ENCODE assay signal across 11 mouse cellular contexts in genomic region chr11:35856359-35857040, GRCm38 (mm10). TPM values are rescaled to one million over a fixed set of nuclear protein-coding genes. Genes with fewer than 3 reads are reported as not detected.
DNase-seq lines count a peak whose midpoint lies in the region; ATAC-seq lines count a peak whose summit lies in the region.
"Had no signal": no experiment of that assay in that cellular context is flagged by ENCODE, and none has a peak within 500 bp of the region (broad histone marks: within the 10 kb centered on the region; RNA-seq: fewer than 3 reads in every experiment).

No protein-coding gene starts in this region.

- H3K36me3 ChIP-seq in forebrain, embryonic 15.5 days = peaks cover 11% of the 10 kb centered on the region
- peaks cover 13% of the 10 kb centered on the region for H3K36me3 ChIP-seq in neural tube, embryonic 13.5 days

- H3K9me3 ChIP-seq in forebrain, embryonic 15.5 days = no peaks in the 10 kb centered on the region
- H3K9me3 ChIP-seq in neural tube, embryonic 13.5 days = no peaks in the 10 kb centered on the region

- H3K4me1 ChIP-seq in forebrain, embryonic 15.5 days = peaks cover 32% of the 10 kb centered on the region
- H3K4me1 ChIP-seq in neural tube, embryonic 13.5 days (replicated peaks) = peaks cover 30% of the 10 kb centered on the region

- peak overlapping the region; percentile 95 for H3K27ac ChIP-seq in forebrain, embryonic 15.5 days (replicated peaks)
- H3K27ac ChIP-seq in neural tube, embryonic 13.5 days (replicated peaks) = peak overlapping the region; percentile 75

- no peak overlapping the region for H3K4me3 ChIP-seq in forebrain, embryonic 15.5 days
- H3K4me3 ChIP-seq in neural tube, embryonic 13.5 days = no peak overlapping the region

- H3K4me2 ChIP-seq in forebrain, embryonic 15.5 days (replicated peaks) = peak overlapping the region; percentile 12
- no peak overlapping the region for H3K4me2 ChIP-seq in neural tube, embryonic 13.5 days
- H3K4me2 ChIP-seq: lung, embryonic 14.5 days had no signal

- H3K27me3 ChIP-seq in forebrain, embryonic 15.5 days = no peaks in the 10 kb centered on the region
- no peaks in the 10 kb centered on the region for H3K27me3 ChIP-seq in neural tube, embryonic 13.5 days

- 6% methylated on average over 11 of the region's 11 CpGs for WGBS in forebrain, embryonic 15.5 days
- WGBS in neural tube, embryonic 13.5 days = 16% methylated on average over 11 of the region's 11 CpGs

- peak; percentile 93 for ATAC-seq in forebrain, embryonic 15.5 days (replicated peaks)
- ATAC-seq in neural tube, embryonic 13.5 days (ENCODE audit: low read depth) = peak; percentile 90
- ATAC-seq in activated CD4-positive, CD25-positive, alpha-beta regulatory T cell, adult 4 months = no peak

- no peak overlapping the region for H3K9ac ChIP-seq in forebrain, embryonic 15.5 days (replicated peaks)
- H3K9ac ChIP-seq in neural tube, embryonic 13.5 days = no peak overlapping the region
- H3K9ac ChIP-seq: lung, embryonic 14.5 days had no signal

- DNase-seq in embryo, embryonic 11 days = peak; percentile 75
- peak; percentile 79 to 88 for DNase-seq in layer of hippocampus, postnatal 14 days (ENCODE audit: low spot score in 2 of 2)
- DNase-seq in testis, postnatal 10 days (ENCODE audit: low spot score) = no peak
- DNase-seq in lung, postnatal 4 days = no peak
- DNase-seq in urinary bladder, postnatal 36 days (ENCODE audit: low spot score in 2 of 2) = no peak
- DNase-seq: cerebellum, adult 18-20 months; lung, embryonic 14.5 days had no signal

RNA-seq across cellular contexts. Expression of gene Rars, which starts 22.2 kb away (rescaled TPM):
- 69.9 and 71.9 TPM in 2 replicates for polyA plus RNA-seq in forebrain, embryonic 15.5 days (2015; fragmentation: Nextera tagmentation; extraction: Ambion mirVana)
- total RNA-seq in layer of hippocampus, postnatal 14 days (2021) = 10 to 100 TPM; 46.1 to 46.2 TPM
- polyA plus RNA-seq in neural tube, embryonic 13.5 days (2015; fragmentation: Nextera tagmentation; extraction: Ambion mirVana) = 73.9 and 78.9 TPM in 2 replicates
- polyA plus RNA-seq in activated CD4-positive, CD25-positive, alpha-beta regulatory T cell, adult 4 months (2017; shearing (Covaris generic)) = 10 to 100 TPM; 69.3 to 75.2 TPM

RNA-seq across cellular contexts. Expression of gene Fbll1, which starts 57.8 kb away (rescaled TPM):
- 15.6 and 20.8 TPM in 2 replicates for polyA plus RNA-seq in forebrain, embryonic 15.5 days (2015; fragmentation: Nextera tagmentation; extraction: Ambion mirVana)
- total RNA-seq in layer of hippocampus, postnatal 14 days (2021) = 10 to 100 TPM; 47.2 to 49.1 TPM
- 24.2 and 24.8 TPM in 2 replicates for polyA plus RNA-seq in neural tube, embryonic 13.5 days (2015; fragmentation: Nextera tagmentation; extraction: Ambion mirVana)
- not detected for polyA plus RNA-seq in activated CD4-positive, CD25-positive, alpha-beta regulatory T cell, adult 4 months (2017; shearing (Covaris generic))
- total RNA-seq: heart, postnatal 25 days had no signal
- polyA plus RNA-seq: lung, embryonic 14.5 days had no signal

Comparison
In these comparisons a context has a peak if more than half of its experiments do, and no peak if none do; other contexts are left out.
1. DNase-seq: peak in embryo, embryonic 11 days (single experiment) and layer of hippocampus, postnatal 14 days (2 of 2); none in testis, postnatal 10 days (single experiment), lung, postnatal 4 days (0 of 2) and urinary bladder, postnatal 36 days (0 of 2).
2. RNA of gene Fbll1, which starts 57.8 kb away (polyA plus RNA-seq): 24.2 to 24.8 TPM in neural tube, embryonic 13.5 days and 15.6 to 20.8 TPM in forebrain, embryonic 15.5 days; not detected in activated CD4-positive, CD25-positive, alpha-beta regulatory T cell, adult 4 months; every median in the first group is over 10 times any median in the second.